Mouse (Mus musculus): ENCODE measurements around the gene Vps33a.

Vps33a gene

DNA sequence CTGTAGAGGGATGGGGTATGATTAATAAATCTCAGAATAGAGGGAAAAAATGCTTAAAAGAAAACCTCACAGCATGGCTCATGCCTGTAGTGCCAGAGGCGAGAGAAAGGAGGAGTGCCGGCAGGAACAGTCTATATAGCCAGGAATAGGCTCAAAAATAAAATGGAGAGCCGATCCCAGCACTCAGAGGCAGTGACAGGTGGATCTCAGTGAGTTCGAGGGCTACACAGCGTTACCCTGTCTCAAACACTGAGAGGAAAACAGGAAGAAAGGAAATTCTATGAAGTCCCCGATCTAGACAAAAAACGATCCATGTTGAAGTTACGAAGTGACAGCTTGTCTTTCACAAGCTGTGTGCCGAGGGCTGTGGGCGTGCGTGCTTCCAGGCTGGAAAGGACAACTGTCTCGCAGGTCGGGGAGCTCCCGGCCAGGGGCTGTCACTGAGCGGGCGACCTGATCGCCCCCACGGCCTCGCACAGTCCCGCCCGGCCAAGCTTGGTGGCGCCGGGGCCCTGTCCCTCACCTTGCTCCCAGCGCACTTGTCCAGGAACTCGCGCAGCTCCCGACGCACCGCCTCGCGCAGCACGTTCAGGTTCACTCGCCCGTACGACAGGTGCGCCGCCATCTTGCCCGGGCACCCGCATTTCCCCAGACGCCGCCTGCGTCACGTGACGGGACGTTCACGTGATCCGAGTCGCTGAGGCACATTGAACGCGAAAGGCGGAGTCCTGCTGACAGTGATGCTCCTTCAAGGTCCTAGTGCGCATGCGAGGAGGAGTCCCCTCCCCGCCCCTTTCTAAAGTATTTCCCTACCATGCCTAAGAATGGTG, at the start of gene Vps33a:
Vps33a (minus strand) TSS at position 682 of the 830 bp plus-strand sequence.
- peak; percentile 96 for DNase-seq (ENCODE audit: low read depth, low spot score)

DNA sequence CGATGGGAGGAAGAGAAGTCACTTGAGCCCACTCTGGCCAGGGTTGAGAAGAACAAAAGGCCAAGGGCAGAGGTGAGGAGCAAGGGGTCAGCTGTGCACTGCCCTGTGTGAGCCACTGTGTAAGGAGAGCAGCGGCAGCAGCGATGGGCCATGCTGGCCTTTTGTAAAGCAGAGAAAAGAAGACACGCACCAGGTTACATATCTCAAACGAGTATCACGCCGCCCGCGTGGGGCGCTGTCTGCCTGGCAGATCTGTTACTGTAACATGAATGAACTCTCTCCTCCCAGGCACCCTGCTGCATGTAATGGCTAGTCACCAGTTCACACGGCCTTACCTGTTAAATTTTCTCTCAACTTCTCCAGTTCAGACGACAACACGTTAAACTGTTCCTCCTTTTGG, 49.6 kb upstream of the Vps33a start:
- peak; percentile 14 for DNase-seq (ENCODE audit: low read depth, low spot score)

DNA sequence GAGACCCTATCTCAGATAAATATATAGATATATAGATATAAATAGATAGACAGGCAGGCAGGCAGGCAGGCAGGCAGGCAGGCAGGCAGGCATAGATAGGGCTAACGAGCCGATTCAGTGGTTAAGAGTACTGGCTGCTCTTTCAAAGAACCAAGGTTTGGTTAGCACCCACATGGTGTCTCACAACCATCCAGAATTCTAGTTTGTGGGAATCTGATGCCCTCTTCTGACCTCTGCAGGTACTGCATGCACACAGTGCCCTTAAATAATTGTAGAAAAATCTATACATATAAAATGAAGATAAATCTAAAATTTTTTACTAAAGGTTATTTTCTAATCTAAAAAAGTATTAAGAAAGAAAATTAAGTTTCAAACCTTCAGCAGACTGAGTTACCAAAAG, 45.7 kb upstream of the Vps33a start:
- no peak for DNase-seq (ENCODE audit: low read depth, low spot score)

DNA sequence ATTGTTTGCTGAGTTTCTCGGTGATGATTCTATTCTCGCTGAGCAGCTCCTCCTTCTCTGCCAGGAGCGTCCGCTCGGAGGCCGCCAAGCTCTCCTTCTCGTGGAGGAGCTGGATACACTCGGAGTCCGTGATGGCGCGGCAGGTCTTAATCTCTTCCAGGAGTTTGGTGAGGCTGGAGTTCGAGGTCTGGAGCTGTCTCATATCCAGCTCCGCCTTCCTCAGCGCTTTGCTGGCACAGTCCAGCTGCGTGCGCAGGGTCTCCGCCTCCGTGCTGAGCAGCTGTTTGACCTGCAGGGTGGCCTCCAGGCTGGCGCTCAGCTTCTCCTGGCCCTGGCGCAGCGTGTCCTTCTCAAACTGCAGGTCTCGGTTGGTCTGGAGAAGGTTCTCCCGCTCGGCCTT, 41.4 kb upstream of the Vps33a start:
- DNase-seq (ENCODE audit: low read depth, low spot score) = no peak

DNA sequence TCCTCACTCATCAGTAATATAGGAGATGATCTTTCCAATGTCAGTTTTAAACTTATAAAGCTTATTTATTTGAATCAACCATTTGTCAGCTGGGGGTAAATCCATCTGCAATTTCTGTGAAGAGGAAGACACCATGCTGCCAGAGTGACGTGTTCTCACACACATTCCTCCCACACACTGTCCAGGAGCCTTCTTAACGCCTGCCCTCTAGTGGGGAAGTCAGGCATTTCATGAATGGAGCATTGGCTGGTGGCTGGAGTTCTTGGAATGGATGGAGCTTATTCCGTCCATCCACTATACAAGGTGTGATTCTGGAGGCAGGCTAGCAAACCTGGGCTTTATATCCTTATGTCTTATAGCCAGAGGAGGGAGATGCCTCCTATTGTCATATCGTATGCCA, 37.0 kb upstream of the Vps33a start:
- peak; percentile 70 for DNase-seq (ENCODE audit: low read depth, low spot score)

DNA sequence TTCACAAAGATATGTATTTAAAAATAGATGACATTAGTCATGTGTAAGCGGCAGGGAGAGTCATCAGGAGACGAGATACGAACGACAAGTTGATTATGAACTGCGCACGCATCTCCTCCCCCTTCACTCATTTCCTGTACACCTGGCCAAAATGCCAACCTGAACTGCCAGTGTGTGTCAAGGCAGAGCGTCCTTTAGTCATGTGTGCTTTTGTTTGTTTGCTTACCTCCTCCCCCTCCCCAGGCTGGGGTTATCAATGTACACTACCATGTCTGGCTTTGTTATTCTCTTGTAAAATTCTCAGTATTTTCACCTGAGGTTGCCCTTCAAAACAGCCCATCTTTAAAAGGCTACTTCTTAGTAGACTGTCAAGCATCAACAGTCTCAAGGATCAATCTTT, 36.6 kb upstream of the Vps33a start:
- DNase-seq (ENCODE audit: low read depth, low spot score) = no peak

DNA sequence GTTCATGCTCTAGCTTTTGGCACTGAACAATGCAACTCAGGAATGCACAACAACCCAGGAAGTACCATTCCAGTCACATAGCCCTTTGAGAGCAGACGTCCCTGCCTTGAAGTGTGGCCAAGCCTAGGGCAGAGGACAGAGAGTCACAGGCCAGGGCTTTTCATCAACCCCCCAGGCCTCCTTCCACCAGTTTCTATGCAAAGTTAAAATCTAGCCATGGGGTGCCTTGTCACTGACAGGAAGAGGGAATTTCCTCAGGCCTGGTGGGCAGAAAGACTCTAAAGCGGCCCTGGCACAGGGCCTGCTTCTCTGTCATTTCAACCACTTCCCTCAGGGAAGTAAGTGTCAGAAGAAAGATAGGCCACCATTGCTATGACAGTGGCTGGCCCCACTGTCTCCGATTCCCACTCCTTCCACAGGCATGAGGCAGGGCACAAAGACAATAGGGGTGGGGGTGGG, 34.4 kb upstream of the Vps33a start:
- no peak for DNase-seq (ENCODE audit: low read depth, low spot score)

DNA sequence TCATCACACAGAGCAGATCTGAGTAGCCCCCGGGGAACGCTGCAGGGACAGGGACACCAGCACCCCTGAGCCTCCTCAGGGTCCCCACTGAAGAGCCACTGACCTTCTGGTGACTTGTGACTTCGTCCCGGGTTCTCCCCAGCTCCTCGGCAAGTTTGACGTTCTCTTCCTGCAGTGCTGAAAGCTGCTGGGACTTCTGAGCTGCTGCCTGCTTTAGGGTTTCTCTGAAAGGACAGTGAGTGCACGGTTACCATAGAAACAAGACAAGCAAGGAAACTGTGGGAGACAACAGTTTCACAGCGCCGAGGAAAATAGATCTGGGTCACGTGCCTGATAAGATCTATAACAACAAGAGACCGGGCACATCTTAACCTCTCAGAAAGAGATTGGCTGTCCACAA, 30.7 kb upstream of the Vps33a start:
- DNase-seq (ENCODE audit: low read depth, low spot score) = no peak

DNA sequence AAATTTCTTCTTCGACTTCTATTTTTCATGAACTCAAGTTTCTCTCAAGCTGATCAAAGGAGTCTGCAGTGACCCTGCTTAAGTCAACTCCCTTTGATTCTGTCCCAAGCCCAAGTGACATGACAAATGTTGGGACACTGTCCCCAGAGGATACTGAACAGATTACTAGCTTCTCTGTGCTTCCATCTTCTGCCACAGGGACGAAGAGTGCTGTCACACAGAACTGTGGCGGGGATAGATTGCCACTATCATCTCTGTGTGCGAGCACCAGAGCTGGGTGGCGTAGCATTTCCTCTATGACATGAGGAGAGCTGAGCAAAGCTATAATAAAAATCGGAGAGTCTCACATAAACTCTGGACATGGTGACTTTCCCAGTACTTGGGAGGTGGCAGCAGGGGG, 29.3 kb upstream of the Vps33a start:
- DNase-seq (ENCODE audit: low read depth, low spot score) = no peak

DNA sequence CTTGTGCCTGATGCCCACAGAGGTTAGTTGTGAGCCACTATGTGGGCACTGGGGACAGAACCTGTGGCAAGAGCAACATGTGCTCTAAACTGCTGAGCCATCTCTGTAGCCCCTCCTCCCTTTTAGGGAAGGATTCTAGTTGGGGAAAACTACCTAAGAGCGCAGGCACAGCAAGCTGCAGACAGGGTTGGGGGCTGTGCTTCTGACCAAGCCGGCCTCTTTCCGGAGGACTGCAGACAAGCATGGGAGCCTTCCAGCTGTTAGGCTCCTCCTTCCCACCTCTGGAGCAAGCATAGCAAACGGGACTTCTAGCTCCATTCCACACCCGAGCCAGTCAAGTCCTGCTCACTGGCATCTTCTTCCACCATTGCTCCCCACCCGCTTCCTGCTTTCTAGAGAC, 26.5 kb upstream of the Vps33a start:
- no peak for DNase-seq (ENCODE audit: low read depth, low spot score)

DNA sequence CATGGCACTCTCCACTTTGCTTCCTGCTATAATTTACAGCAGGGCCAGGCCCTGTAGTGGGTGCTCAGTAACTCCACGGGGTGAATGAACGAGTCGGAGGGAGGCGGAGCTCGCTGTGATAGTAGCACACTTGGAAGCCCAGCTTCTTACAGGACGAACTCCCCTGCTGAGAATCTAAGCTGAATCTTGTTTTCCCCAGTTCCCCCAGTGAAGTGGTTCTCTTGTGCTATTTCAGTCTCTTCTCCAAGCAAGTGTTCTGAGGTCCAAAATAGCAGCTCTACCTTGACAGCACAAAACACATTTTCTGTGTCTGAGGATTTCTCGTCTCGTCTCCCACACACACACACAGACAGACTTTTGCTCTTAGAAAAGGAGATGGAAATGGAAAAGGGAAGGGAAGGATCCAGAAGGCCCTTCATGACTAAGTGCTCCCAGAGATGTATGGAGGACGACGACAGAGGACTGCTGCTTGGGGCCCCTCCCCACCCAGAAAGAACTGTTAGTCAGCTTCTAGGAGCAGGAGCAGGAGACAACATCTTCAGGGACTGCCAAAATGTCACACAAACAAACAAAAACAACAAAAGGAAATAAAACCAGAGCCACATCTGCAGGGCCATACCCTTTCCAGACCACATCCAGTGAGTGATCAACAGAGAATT, 20.9 kb upstream of the Vps33a start:
- DNase-seq (ENCODE audit: low read depth, low spot score) = no peak

DNA sequence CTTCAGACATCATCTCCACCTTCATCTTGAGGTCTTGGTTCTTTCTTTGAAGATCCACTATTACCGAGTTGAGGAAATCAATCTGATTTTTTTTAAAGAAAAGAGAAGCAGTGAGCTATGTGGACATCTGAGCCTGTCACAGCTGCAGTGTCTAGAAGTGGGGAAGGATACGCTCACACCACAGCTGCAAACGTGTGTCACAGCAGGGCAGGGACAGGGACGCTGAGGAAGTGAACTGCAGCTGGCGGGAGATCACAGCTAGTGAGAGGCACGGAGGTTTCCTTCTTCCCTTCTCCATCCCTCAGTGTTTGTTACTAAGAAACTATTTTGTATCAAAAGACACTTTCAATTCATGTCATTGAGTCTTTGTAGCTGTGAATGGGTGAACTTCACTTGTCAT, 7.2 kb upstream of the Vps33a start:
- DNase-seq (ENCODE audit: low read depth, low spot score) = no peak

DNA sequence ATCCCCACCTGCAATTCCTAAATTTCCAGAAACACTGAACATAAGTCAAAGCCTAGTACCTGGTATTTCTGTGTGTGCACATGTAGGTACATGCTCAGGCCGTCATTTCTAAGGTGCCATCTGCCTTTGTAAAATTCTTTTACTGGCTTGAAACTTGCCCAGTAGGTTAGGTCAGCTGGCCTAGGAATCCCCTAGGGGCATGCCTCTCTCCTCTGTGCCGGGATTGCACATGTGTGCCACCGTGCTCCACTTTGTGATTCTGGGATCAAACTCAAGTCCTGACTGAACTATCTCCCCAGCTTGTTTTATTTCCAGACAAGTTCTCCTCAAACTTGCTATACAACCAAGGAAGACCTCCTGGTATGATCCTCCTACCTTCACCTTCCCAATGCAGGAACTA, 3.9 kb upstream of the Vps33a start:
- no peak for DNase-seq (ENCODE audit: low read depth, low spot score)

DNA sequence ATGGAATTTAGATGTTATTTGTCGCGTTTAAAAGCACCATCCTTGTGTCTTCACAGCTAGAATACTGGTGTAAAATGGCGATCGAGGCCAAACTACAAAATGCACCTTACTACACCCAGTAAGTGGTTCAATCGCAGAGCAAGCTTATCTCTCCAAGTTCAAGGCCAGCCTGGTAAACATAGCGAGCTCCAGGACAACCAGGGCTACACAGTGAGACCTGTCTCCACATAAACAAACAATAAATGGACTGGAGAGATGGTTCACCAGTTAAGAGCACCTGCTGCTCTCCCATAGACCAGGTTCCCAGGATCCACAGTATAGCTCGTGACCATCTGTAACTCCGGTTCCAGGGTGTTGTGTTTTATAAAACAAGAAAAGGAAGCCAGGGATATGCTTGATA, 524 bp upstream of the Vps33a start:
- no peak for DNase-seq (ENCODE audit: low read depth, low spot score)

DNA sequence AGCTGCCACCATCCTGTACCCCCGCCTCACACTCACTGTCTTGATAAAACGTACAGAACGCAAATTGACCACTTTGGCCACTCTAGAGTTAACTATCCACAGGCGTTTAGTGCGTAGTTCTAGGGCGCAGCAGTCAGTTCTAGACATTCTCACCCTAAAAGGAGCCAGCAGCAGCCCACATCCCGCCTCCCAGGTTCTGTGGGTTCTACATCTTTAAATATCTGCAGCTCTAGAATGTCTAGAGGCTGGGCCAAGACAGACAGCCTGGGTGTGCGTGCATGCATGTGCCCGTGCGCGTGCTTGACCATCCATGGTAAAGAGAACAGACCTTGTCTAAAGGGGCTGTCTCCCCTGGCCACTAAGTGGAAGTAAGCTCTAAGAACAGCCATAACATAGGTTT, 11.7 kb downstream of the Vps33a start:
- DNase-seq (ENCODE audit: low read depth, low spot score) = no peak

DNA sequence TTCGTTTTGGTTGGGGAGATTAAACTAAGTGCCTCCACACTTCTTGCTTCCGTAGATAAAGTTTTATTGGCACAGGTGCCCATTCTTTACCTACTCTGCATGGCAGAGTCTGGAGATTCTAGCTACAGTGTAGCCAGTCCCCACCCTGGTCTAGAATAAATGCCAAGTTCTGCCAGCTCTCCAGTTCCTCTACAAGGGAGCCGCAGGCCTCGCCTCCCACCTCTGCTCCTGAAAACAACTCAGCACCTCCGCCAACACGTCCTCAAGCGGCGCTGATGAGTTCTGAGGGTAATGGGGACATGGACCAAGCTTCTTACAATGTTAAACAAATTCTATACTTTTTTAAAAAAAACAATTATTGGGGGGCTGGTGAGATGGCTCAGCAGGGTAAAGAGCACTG, 13.2 kb downstream of the Vps33a start:
- DNase-seq (ENCODE audit: low read depth, low spot score) = no peak

DNA sequence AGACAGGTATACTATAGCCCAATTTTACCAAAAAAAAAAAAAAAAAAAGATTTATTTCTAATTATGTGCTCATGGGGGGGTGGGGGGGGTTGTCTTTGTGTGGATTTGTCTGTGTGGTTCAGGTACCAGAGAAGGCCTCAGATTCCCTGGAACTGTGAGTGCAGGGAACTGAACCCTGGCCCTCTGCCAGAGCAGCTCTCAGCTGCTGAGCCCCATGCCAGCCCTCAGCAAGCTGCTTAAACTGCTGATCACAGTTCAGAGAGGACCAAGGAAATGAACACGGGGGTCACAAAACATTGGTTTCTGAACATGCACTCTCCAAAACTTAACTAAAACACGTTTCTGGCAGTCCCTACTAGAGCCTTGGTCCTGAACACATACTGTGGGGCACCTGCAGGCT, 16.4 kb downstream of the Vps33a start:
- no peak for DNase-seq (ENCODE audit: low read depth, low spot score)

DNA sequence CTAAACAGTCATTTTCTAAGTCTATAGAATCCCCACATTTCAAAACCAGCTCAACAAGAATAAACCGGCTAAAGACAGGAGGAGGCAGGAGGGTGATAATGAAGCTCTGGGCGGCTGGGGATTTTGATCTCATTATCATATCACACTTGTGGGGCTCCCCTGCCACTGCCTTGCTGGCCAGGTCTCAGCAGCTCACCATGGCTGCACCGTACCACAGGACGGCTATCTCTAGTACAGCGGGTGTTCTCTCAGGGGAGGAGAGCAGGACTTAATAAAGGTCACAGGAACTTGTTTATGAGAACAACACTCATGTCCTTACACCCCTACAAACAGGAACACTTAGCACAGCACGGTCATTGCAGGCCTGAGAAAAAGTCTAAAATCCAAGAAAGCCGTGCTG, 17.1 kb downstream of the Vps33a start:
- no peak for DNase-seq (ENCODE audit: low read depth, low spot score)

DNA sequence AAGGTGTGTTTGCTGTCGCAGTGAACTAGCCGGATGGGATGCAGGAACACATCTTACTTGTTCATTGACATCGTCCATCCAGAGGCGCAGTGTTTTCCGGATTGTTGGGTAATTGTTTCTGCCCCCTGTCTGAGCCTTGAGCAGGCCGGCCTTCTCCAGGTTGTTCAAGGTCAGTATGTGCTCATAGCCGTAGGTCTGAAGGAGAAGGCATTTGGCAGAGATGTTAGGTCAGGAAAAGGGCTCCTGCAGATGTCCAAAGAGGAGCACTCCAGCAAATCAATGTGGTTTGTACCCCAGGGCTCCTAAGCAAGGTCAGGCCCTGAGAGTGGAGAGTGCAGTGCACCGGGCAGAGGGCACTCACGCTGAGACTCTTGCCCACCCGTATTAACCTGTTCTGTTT, 39.0 kb downstream of the Vps33a start:
- DNase-seq (ENCODE audit: low read depth, low spot score) = no peak

DNA sequence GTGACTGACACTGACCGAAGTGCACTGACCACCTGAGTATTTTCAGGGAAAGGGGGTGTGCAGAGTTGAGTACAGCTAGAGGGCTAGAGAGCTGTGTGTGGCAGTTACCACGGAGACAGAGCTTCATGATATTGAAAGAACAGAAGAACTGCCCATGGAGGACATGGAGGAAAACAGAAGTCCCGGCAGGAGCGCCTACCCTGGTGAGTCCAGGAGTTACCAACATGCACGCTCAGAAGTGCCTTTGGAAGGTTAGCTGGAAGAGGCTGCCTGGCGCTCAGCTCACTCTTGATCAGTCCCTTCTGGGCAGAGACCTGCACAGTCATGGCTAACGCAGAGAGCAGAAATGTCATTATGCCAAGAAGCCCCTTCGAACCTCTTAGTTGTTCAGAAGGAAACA, 42.8 kb downstream of the Vps33a start:
- no peak for DNase-seq (ENCODE audit: low read depth, low spot score)

DNA sequence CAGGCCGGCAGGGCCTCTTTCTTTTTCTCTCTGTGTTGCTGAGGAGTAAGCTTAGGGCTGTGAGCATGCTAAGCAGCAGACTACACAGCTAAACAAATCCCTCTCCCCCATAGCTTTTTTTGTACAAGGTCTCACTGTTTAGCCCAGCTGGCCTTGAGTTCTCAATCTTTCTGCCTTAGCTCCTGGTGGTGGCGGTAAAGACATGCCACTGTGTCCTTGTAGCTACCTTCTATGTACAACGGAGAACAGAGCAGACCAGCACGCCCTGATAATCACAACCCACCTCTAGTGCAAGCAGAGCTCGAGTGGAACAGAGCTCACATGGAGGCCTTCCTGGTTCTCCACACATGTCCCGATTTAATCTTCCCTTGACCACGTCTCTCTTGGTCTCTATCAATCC, 44.2 kb downstream of the Vps33a start:
- no peak for DNase-seq (ENCODE audit: low read depth, low spot score)

DNA sequence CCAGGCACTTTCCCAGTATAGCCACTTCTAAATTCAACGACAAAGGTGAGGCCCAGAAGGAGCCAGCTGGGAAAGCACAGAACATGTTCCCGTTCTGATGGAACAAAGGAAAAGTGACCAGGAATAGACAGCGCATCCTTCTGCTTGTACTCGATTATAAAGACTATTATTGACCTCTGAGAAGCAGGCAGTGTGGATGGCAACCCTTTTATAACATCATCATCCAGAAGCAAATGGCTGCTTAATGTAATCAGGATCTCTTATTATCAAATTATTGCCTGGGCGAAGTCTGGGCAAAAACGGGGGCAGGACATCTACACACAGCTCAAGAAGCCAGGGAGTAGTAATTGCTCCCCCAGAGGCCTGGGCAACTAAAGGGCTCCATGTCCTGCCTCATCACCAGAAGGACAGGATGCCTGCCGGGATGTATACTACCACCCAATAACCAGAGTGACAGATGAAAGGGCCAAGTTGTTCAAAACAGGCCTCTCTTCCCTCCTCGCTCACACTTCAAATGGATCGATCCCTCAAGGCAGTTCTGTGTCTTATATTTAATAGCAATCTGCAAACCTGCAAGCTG, 46.8 kb downstream of the Vps33a start:
- DNase-seq (ENCODE audit: low read depth, low spot score) = no peak

DNA sequence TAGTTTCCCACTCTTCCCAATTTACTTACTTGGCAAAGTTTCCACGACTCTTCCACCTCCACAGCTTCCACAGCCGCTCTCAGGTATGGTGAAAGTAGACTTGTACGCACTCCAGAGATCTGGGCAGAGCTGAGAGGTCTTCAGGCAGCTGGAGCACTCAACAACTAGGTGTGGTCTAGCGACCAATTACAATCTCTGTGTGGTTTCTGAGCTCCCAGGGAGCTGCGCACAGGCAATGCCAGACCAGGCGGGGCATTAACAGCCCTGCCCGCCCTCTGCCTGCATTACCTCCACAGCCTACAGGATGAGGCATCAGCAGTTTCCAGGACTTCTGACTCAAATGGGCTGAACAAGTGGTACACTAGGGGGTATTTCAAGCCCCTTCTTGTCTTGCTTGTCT, 47.6 kb downstream of the Vps33a start, which contains the start of gene Gm49027:
Gm49027 (minus strand) TSS at position 208 of the 400 bp plus-strand sequence.
- no peak for DNase-seq (ENCODE audit: low read depth, low spot score)
